Mouse (Mus musculus) c-Kit-negative CD71-positive TER-119-positive erythroid progenitor cells, embryonic 14.5 days (primary cell): Measurements from ENCODE around the gene Gm6205.
"Not testable (repeated sequence)": the region's sequence is repeated elsewhere in the genome, so short reads cannot be mapped to it uniquely, and the experiment has no call there.

ENCODE experiments used
- DNase-seq: peaks from one replicate; pipeline ENCODE4 v3.0.0-alpha.2; 2013; ENCODE audit warnings: low read depth, low spot score

Gene Gm6205

DNA sequence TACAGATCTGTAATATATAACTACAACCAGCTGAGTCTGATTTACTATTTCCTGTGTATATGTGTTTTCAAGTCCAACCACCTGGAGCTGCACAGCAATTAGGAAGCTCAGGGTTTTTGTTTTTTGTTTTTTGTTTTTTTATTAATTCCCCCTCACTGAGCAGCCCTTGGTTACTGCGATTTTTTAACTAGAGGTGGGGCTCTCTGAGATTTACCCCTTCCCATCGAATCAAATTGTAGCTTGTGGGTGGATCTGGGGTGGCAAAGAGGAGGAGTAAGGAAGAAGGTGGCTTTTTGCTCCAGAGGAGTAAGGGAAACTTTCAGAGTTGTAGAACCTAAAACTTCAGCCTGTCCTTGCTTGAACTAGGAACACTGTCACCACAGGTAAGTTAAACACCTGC lies at the start of gene Gm6205:
Gene Gm6205, plus strand, starts transcription at position 301 of the 400 bp plus-strand sequence.
- DNase-seq: not testable (repeated sequence)

DNA sequence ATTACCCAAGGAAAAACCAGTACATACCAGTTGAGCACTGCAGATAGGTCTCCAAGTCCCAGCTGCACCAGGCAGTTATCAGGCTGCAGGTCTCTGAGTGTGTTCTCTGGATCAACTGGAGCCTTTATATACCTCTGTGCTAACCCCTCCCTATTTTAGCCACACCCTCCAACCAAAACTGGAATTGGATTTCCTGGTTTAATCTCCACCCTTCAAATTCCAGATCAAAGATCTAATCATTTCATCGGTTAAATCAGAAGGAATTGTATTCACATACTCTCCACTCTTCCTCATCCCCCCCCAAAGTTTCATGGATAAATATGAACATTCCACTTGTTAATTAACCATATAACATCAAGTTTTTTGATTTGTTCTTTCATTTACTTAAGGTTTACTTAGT lies 31.9 kb upstream of the Gm6205 start, which contains the start of gene Gm3147:
Gene Gm3147, minus strand, starts transcription at position 101 of the 400 bp plus-strand sequence.
- not testable (repeated sequence) for DNase-seq

DNA sequence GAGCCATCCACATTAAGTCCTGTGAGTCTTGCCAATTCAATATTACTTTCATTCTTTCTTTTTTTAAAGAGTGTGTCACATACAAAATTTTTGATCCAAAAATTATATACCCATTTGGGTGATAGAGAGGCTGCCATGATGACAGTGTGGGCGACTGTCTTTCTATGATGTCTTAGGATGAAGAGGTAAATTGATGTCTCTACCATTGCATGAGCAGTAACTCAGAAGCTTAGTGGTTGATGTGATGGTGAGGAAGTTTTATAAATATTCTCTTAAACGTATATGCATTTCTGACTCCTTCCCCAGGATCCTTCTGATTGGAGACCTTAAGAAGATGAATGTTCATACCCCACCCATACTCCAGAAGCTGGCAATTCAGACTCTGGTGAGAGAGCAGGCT lies 24.5 kb upstream of the Gm6205 start, which contains the start of gene Gm6509:
Gene Gm6509, plus strand, starts transcription at position 301 of the 400 bp plus-strand sequence.
- not testable (repeated sequence) for DNase-seq
